Mouse (Mus musculus) adipocyte (in vitro differentiated cells): ENCODE results near the gene Asb5.
"Not testable (repeated sequence)": the region's sequence is repeated elsewhere in the genome, so short reads cannot be mapped to it uniquely, and the experiment has no call there.

Experiments
- DNase-seq: peaks from one replicate; pipeline ENCODE4 v3.0.0-alpha.2; 2016; ENCODE audit warnings: low spot score

The Asb5 gene

GRCm38 (mm10) chr8:54537285-54537684 lies 7.9 kb downstream of the Asb5 start:
- no peak for DNase-seq

- DNase-seq = peak; percentile 52
These were observed 12.0 kb downstream of the Asb5 start for GRCm38 (mm10) chr8:54541331-54541730.

- DNase-seq = peak; percentile 21
These were observed 19.0 kb downstream of the Asb5 start for GRCm38 (mm10) chr8:54548383-54548782.

- DNase-seq = no peak
These were observed 20.7 kb downstream of the Asb5 start for GRCm38 (mm10) chr8:54550026-54550574.

GRCm38 (mm10) chr8:54554921-54555320 lies 25.5 kb downstream of the Asb5 start:
- no peak for DNase-seq

GRCm38 (mm10) chr8:54562137-54562536 lies 32.8 kb downstream of the Asb5 start:
- no peak for DNase-seq

- DNase-seq = no peak
These were observed 35.8 kb downstream of the Asb5 start for GRCm38 (mm10) chr8:54565181-54565580.

- no peak for DNase-seq
These were observed 36.4 kb downstream of the Asb5 start for GRCm38 (mm10) chr8:54565603-54566260.

- DNase-seq = peak; percentile 33
These were observed 37.8 kb downstream of the Asb5 start for GRCm38 (mm10) chr8:54567168-54567567.

GRCm38 (mm10) chr8:54570618-54571609 lies 41.5 kb downstream of the Asb5 start:
- DNase-seq = no peak

- no peak for DNase-seq
These were observed 52.1 kb downstream of the Asb5 start for GRCm38 (mm10) chr8:54581436-54581835.

- no peak for DNase-seq
These were observed 53.5 kb downstream of the Asb5 start for GRCm38 (mm10) chr8:54582886-54583285.

- DNase-seq = no peak
These were observed 65.3 kb downstream of the Asb5 start for GRCm38 (mm10) chr8:54594634-54595033.

- no peak for DNase-seq
These were observed 66.7 kb downstream of the Asb5 start for GRCm38 (mm10) chr8:54596051-54596450.

- DNase-seq = no peak
These were observed 67.6 kb downstream of the Asb5 start for GRCm38 (mm10) chr8:54596940-54597339.

GRCm38 (mm10) chr8:54597386-54597785 lies 68.0 kb downstream of the Asb5 start:
- no peak for DNase-seq

GRCm38 (mm10) chr8:54600671-54601251 lies 71.4 kb downstream of the Asb5 start, which contains the start of gene Spata4:
Gene Spata4 (plus strand): TSS chr8:54600781.
- DNase-seq = no peak

- no peak for DNase-seq
These were observed 74.1 kb downstream of the Asb5 start for GRCm38 (mm10) chr8:54603440-54603839.

- peak; percentile 66 for DNase-seq
These were observed 80.0 kb downstream of the Asb5 start for GRCm38 (mm10) chr8:54609336-54609735.

- DNase-seq = peak; percentile 89
These were observed 80.9 kb downstream of the Asb5 start for GRCm38 (mm10) chr8:54610238-54610637.

- DNase-seq = not testable (repeated sequence)
These were observed 87.3 kb downstream of the Asb5 start for GRCm38 (mm10) chr8:54616710-54617109.
